Mouse (Mus musculus) naive thymus-derived CD4-positive, alpha-beta T cell, adult 2 months (primary cell): ENCODE data around the gene BC017158.

Experiments used
- DNase-seq: peaks from one replicate; pipeline ENCODE4 v3.0.0-alpha.2; 2011; ENCODE audit warnings: low read depth

BC017158 gene

DNA sequence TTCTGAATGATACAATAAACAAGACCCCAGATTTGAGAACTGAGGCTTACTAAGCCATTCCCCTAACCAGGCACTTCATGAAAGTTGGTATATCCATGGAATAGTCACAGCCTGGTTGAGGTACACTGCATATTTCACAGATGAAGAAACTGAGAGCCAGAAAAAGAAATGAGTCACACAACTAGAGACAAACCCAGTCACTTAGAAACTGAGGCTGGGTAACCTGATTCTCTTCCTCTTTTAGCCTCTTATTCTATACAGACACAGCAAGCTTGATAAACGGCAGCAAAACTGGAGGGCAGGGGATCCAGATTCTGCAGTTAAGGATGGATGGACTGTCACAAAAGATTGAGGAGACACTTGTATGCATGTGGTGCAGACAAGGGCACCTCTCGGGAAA is 63.2 kb downstream of the BC017158 start:
- DNase-seq = no peak

DNA sequence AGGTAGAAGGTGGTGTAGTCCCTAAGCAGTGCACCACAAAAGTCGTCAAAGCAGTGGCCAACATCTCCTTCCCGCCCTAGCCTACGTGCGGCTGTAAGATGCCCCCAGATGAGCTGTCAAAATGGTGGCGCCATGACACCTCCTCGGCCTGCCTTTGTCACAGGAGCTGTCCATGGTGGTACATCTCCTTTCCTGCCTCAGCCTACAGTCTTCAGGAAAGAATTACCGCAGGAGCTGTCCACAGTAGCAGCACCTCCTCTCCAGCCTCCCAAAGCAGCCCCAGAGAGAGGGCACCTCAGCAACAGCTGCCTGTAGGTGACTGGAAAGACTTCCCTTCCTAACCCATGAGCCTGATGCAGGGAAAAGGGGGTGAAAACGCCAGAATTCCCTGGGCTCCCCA is 66.2 kb downstream of the BC017158 start:
- DNase-seq = no peak
